Mouse (Mus musculus): ENCODE measurements around the gene Slu7.

Gene Slu7

GRCm38 (mm10) chr11:43425166-43425709 is 8.3 kb upstream of the Slu7 start:
- no peak for DNase-seq (ENCODE audit: low spot score)

GRCm38 (mm10) chr11:43425824-43426413 is 7.6 kb upstream of the Slu7 start, which contains the start of gene Pttg1:
TSS of gene Pttg1 (minus strand) at chr11:43426251.
- DNase-seq (ENCODE audit: low spot score), result peak; percentile 68

- no peak for DNase-seq (ENCODE audit: low spot score)
Observed at GRCm38 (mm10) chr11:43426414-43426884, 7.1 kb upstream of the Slu7 start.

- no peak for DNase-seq (ENCODE audit: low spot score)
Observed at GRCm38 (mm10) chr11:43434024-43434407, 472 bp downstream of the Slu7 start.

- no peak for DNase-seq (ENCODE audit: low spot score)
Observed at GRCm38 (mm10) chr11:43441121-43441520, 7.6 kb downstream of the Slu7 start.

GRCm38 (mm10) chr11:43443183-43443582 is 9.6 kb downstream of the Slu7 start:
- DNase-seq (ENCODE audit: low spot score), result no peak

GRCm38 (mm10) chr11:43449916-43450315 is 16.4 kb downstream of the Slu7 start:
- DNase-seq (ENCODE audit: low spot score), result no peak

GRCm38 (mm10) chr11:43451322-43451721 is 17.8 kb downstream of the Slu7 start:
- DNase-seq (ENCODE audit: low spot score), result no peak

GRCm38 (mm10) chr11:43452266-43452665 is 18.7 kb downstream of the Slu7 start:
- DNase-seq (ENCODE audit: low spot score), result no peak

GRCm38 (mm10) chr11:43463204-43463603 is 29.7 kb downstream of the Slu7 start:
- peak; percentile 1 for DNase-seq (ENCODE audit: low spot score)

- peak; percentile 1 for DNase-seq (ENCODE audit: low spot score)
Observed at GRCm38 (mm10) chr11:43470118-43470517, 36.6 kb downstream of the Slu7 start.

- DNase-seq (ENCODE audit: low spot score), result peak; percentile 2
Observed at GRCm38 (mm10) chr11:43470881-43471820, 37.6 kb downstream of the Slu7 start.

- DNase-seq (ENCODE audit: low spot score), result peak; percentile 1
Observed at GRCm38 (mm10) chr11:43473115-43473514, 39.6 kb downstream of the Slu7 start.

- no peak for DNase-seq (ENCODE audit: low spot score)
Observed at GRCm38 (mm10) chr11:43473635-43474224, 40.2 kb downstream of the Slu7 start.

- peak; percentile 4 for DNase-seq (ENCODE audit: low spot score)
Observed at GRCm38 (mm10) chr11:43474225-43474774, 40.8 kb downstream of the Slu7 start, which contains the start of gene C1qtnf2. TSS of gene C1qtnf2 (plus strand) at chr11:43474276.

GRCm38 (mm10) chr11:43479376-43479775 is 45.8 kb downstream of the Slu7 start:
- DNase-seq (ENCODE audit: low spot score), result peak; percentile 0

- peak; percentile 1 for DNase-seq (ENCODE audit: low spot score)
Observed at GRCm38 (mm10) chr11:43480561-43480960, 47.0 kb downstream of the Slu7 start.

GRCm38 (mm10) chr11:43481672-43482522 is 48.4 kb downstream of the Slu7 start:
- no peak for DNase-seq (ENCODE audit: low spot score)

- DNase-seq (ENCODE audit: low spot score), result no peak
Observed at GRCm38 (mm10) chr11:43483122-43483792, 49.7 kb downstream of the Slu7 start.

GRCm38 (mm10) chr11:43484057-43484456 is 50.5 kb downstream of the Slu7 start:
- no peak for DNase-seq (ENCODE audit: low spot score)

Data from layer of hippocampus, adult 11-12 months (tissue).